Mouse (Mus musculus) liver, embryonic 13.5 days (tissue): ENCODE results near the gene Dpep1. TPM values are rescaled to one million over a fixed set of nuclear protein-coding genes. Genes with fewer than 3 reads are reported as not detected.
"Not testable (repeated sequence)": the region's sequence is repeated elsewhere in the genome, so short reads cannot be mapped to it uniquely, and the experiment has no call there.

ENCODE experiments used
- ATAC-seq: fragments of 200-750 bp; cut with Nextera tagmentation; 2 replicates; pipeline ENCODE4 v1.8.0; 2017; ENCODE audit warnings: low read depth, mild to moderate bottlenecking, moderate number of reproducible peaks, moderate library complexity
- DNase-seq: peaks from one replicate; pipeline ENCODE4 v3.0.0; 2022
- H3K27ac ChIP-seq: fragments of 300-500 bp; sonication (generic); 2 replicates; pipeline ENCODE4 v1.5.1; 2015; ENCODE audit warnings: moderate library complexity, mild to moderate bottlenecking, inconsistent platforms
- H3K27me3 ChIP-seq: fragments of 300-500 bp; sonication (generic); 2 replicates; pipeline ENCODE4 v1.6.1; 2015; ENCODE audit warnings: mild to moderate bottlenecking, inconsistent platforms
- H3K36me3 ChIP-seq: fragments of 300-500 bp; sonication (generic); 2 replicates; pipeline ENCODE4 v1.6.1; 2015; ENCODE audit warnings: mild to moderate bottlenecking, inconsistent platforms
- H3K4me1 ChIP-seq: fragments of 300-500 bp; sonication (generic); replicated peaks from 2 replicates; pipeline ENCODE4 v1.6.1; 2015; ENCODE audit warnings: inconsistent platforms
- H3K4me2 ChIP-seq: fragments of 300-500 bp; sonication (generic); 2 replicates; pipeline ENCODE4 v1.6.1; 2015; ENCODE audit warnings: inconsistent platforms, mild to moderate bottlenecking, moderate library complexity
- H3K4me3 ChIP-seq: fragments of 300-500 bp; sonication (generic); replicated peaks from 2 replicates; pipeline ENCODE4 v1.5.1; 2015; ENCODE audit warnings: mild to moderate bottlenecking, inconsistent platforms
- H3K9ac ChIP-seq: fragments of 300-500 bp; sonication (generic); 2 replicates; pipeline ENCODE4 v1.6.1; 2015; ENCODE audit warnings: mild to moderate bottlenecking, inconsistent platforms
- H3K9me3 ChIP-seq: fragments of 300-500 bp; sonication (generic); replicated peaks from 2 replicates; pipeline ENCODE4 v1.6.1; 2016; ENCODE audit warnings: inconsistent platforms
- WGBS: fragments of 180-500 bp; shearing (Covaris S2); methylation state at CpG from one replicate; pipeline ENCODE4 v1.1.7; 2015; ENCODE audit not compliant: insufficient replicate concordance; 5-methylcytosine and 5-hydroxymethylcytosine counted together
- polyA plus RNA-seq: library from polyadenylated mRNA; unstranded; fragments of >200 nt; fragmentation: Nextera tagmentation; extraction: Ambion mirVana; gene quantifications from 2 replicates; pipeline ENCODE4 v1.2.1, GENCODE M21; 2015

Gene Dpep1
- polyA plus RNA-seq, 1 experiment from 2014 or later = 0.14 TPM

DNA sequence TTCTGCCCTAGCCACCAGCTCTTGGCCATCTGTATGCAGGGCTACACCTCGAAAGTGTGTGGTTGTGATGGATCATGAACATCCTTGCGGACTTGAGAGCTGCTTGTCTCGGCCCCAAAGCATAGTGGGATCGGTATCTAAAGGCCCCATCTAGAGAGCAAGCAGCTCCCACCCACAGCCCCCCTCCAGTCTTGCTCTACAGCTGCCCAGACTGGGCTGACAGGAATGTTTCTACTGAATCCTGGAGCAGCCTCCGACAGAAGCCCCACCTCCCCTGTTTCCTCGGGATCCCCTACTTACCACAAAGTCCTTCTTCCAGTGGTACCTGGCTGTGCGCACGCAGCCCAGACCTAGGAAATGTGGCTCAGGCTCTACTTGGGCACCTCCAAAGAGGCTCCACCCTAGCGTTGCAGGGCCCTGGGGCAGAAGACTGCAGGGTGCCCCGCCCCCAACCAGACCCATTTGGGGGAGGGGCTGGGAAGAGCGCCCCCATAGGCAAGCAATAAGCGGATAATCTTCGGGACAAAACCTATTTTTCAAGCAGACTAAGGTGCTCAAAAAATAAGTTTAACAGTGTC lies 28.1 kb upstream of the Dpep1 start, which contains the start of gene Sult5a1:
Sult5a1 (minus strand) TSS at position 428 of the 578 bp plus-strand sequence.
- Histone ChIP-seq H3K9ac (peak within 1 kb of the TSS; percentile 20; the same call in 1 of the 2 replicates), H3K4me3 (no peak within 1 kb of the TSS), H3K27me3 (0 out of 2 replicates have a peak, but pooled peaks cover 8% of the 10 kb centered on the region), H3K9me3 (no peaks in the 10 kb centered on the region), H3K27ac (no peak within 1 kb of the TSS; the same call in 1 of the 2 replicates), H3K4me2 (peak within 1 kb of the TSS; percentile 38), H3K36me3 (no peaks in the 10 kb centered on the region), H3K4me1 (peaks cover 42% of the 10 kb centered on the region)
- 32% methylated on average over 13 of the region's 13 CpGs for WGBS
- ATAC-seq (no peak), DNase-seq (no peak)

DNA sequence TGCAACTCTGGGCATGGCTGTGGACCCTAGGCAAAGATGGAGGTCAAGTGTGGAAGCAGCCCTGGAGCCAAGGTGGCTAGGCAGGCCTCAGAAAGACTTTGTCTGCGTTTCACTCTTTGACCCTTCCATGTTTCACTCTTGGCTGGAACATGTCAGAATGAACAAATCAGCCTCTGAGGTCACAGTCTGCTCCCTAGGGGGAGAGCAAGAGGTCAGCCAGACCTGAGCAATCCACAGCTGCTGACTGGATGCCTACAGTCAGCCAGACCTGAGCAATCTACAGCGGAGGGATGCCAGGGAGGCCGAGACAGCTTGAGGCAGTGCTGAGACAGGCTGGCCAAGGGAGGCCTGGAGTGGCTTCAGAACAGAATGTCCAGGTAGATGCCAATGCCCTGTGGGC lies 4.7 kb upstream of the Dpep1 start:
- Histone ChIP-seq H3K9me3 (peaks cover 11% of the 10 kb centered on the region; the same call in 1 of the 2 replicates), H3K36me3 (no peaks in the 10 kb centered on the region), H3K27ac (0 out of 2 replicates have a peak overlapping the region, but pooled peaks have one; percentile 1), H3K9ac (no peak overlapping the region), H3K4me1 (peaks cover 3% of the 10 kb centered on the region; the same call in 1 of the 2 replicates), H3K4me2 (no peak overlapping the region), H3K4me3 (no peak overlapping the region), H3K27me3 (peaks cover 10% of the 10 kb centered on the region; the same call in 1 of the 2 replicates)
- 70% methylated on average over 3 of the region's 3 CpGs for WGBS
- DNase-seq (no peak), ATAC-seq (peak; percentile 50)

DNA sequence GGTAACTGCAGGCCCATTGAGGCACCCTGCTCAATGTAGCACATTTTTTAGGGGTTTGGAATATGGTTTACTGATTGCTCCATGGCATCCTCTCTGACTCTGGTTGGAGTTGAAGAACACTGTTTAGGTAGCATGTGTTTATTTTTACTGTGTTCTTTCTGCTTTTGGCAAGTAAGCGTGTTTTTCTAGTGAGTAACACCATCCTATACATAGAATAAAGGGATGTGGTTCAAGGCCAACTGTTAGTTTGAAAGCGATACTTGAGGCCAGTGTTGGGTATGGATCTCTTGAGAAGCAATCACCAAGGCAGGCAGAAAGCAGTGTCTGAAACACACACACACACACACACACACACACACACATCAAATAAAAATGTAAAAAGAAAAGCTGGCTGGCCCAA lies 2.0 kb downstream of the Dpep1 start:
- DNase-seq (no peak), ATAC-seq (no peak)
- no peak overlapping the region for H3K27ac ChIP-seq
- H3K36me3 ChIP-seq = no peaks in the 10 kb centered on the region
- no peak overlapping the region for H3K4me2 ChIP-seq
- H3K4me3 ChIP-seq = no peak overlapping the region
- no peaks in the 10 kb centered on the region for H3K9me3 ChIP-seq
- 70% methylated on average over 2 of the region's 2 CpGs for WGBS
- H3K9ac ChIP-seq = no peak overlapping the region
- H3K27me3 ChIP-seq = peaks cover 16% of the 10 kb centered on the region; the same call in 1 of the 2 replicates
- H3K4me1 ChIP-seq = peaks cover 31% of the 10 kb centered on the region

DNA sequence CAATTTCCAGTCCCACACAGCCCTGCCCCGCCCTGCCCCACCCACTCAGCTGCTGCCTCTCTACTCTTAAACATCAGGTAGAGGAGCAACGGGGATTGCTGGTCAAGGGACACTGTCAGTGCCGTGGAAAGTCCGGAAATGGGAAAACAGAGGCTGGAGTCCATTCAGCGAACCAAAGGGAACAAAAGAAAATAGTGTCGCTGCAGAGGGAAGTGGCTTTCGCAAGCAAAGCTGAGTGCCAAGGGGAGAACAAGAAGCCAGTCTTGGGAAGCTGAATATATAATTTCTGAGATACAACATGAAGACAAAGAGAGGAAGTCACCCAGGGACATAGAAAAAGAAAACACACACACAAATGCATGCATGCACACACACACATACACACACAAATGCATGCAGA lies 2.8 kb downstream of the Dpep1 start:
- WGBS = 51% methylated on average over 7 of the region's 7 CpGs
- DNase-seq = no peak
- no peak overlapping the region for H3K4me2 ChIP-seq
- peaks cover 31% of the 10 kb centered on the region for H3K4me1 ChIP-seq
- no peak overlapping the region for H3K9ac ChIP-seq
- no peak for ATAC-seq
- no peaks in the 10 kb centered on the region for H3K36me3 ChIP-seq
- peaks cover 9% of the 10 kb centered on the region; the same call in 1 of the 2 replicates for H3K27me3 ChIP-seq
- H3K4me3 ChIP-seq = no peak overlapping the region
- H3K27ac ChIP-seq = no peak overlapping the region
- no peaks in the 10 kb centered on the region for H3K9me3 ChIP-seq

DNA sequence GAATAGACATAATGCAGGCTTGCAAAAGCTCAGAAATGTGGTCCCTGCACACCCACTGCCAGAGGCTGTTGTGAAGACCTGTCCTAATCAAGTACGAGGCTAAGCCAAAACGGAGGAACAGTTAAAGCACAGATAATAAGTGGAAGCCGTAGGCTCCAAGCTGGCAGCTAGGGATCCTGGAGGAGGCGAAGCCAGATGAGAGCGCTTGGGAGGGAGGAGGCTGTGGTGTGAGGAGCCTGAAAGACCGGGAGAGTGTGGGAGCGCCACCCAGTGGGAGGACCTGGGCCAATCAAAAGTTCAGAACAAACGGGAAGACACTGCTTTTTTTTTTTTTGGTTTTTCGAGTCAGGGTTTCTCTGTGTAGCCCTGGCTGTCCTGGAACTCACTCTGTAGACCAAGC lies 4.6 kb downstream of the Dpep1 start:
- 2% methylated on average over 9 of the region's 9 CpGs for WGBS
- H3K4me3 ChIP-seq = no peak overlapping the region
- H3K4me2 ChIP-seq = 0 out of 2 replicates have a peak overlapping the region, but pooled peaks have one; percentile 4
- ATAC-seq (peak; percentile 49; the same call in 1 of the 2 replicates), DNase-seq (peak; percentile 62)
- H3K36me3 ChIP-seq = no peaks in the 10 kb centered on the region
- H3K9me3 ChIP-seq = no peaks in the 10 kb centered on the region
- no peak overlapping the region for H3K9ac ChIP-seq
- H3K27ac ChIP-seq = no peak overlapping the region
- peaks cover 16% of the 10 kb centered on the region for H3K27me3 ChIP-seq
- peaks cover 30% of the 10 kb centered on the region for H3K4me1 ChIP-seq

DNA sequence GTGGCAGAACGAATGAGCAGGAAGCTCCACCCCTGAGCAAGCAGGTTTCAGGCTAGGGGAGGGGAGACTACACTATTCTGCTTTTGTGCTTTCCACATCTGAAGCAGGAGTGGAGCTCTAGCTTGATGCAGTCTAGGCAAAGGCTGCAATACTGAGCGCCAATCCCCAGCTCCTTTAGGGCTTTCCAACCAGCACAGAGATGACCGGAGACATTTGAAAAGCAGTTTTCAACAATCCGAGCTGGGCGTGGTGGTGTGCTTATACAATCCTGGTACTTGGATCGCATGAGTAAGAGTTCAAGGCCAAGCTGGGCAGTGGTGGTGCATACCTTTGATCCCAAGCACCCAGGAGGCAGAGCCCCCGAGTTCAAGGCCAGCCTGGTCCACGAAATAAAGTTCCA lies 5.9 kb downstream of the Dpep1 start:
- DNase-seq = no peak
- 50% methylated on average over 8 of the region's 8 CpGs for WGBS
- H3K27ac ChIP-seq = no peak overlapping the region

DNA sequence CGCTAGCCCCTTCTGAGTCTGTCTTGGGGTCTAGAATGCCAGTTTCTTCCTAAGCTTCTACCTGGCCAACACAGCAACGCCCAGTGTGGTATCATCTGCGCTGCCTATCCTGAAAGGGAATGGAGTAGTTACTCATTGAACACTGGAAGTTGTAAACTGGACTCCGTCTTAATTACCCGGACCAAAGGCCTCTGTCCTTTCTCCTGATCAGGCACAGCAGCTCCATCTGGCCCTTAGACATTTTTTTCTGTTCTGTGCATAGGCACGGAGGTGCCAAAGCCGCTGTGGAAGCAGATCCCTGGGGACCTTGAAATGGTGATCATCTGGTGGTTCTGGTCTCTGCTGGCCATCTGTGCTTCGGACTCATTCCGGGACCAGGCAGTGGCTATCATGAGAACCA lies 7.7 kb downstream of the Dpep1 start:
- Histone ChIP-seq H3K4me3 (no peak overlapping the region), H3K27ac (no peak overlapping the region), H3K4me1 (peaks cover 42% of the 10 kb centered on the region), H3K9ac (no peak overlapping the region), H3K27me3 (peaks cover 10% of the 10 kb centered on the region), H3K9me3 (no peaks in the 10 kb centered on the region), H3K36me3 (no peaks in the 10 kb centered on the region), H3K4me2 (no peak overlapping the region)
- ATAC-seq = no peak
- DNase-seq = no peak
- 77% methylated on average over 9 of the region's 9 CpGs for WGBS

More for the DNA sequence above, 5.9 kb downstream of the Dpep1 start:
- no peak overlapping the region for H3K4me2 ChIP-seq
- H3K4me3 ChIP-seq = no peak overlapping the region
- ATAC-seq = no peak
- H3K4me1 ChIP-seq = peaks cover 37% of the 10 kb centered on the region
- no peak overlapping the region for H3K9ac ChIP-seq
- H3K27me3 ChIP-seq = peaks cover 14% of the 10 kb centered on the region
- H3K9me3 ChIP-seq = no peaks in the 10 kb centered on the region
- no peaks in the 10 kb centered on the region for H3K36me3 ChIP-seq

DNA sequence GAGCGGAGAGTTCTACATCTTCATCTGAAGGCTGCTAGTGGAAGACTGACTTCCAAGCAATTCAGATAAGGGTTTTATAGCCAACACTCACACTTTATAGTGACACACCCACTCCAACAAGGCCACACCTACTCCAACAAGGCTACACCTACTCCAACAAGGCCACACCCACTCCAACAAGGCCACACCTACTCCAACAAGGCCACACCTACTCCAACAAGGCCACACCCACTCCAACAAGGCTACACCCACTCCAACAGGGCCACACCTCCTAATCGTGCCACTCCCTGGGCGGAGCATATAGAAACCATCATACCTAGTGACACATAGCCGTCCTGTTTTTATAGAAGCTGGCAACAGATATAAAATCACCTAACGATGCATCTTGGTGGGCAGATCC lies 11.0 kb downstream of the Dpep1 start:
- H3K9me3 ChIP-seq, H3K4me3 ChIP-seq, H3K4me2 ChIP-seq, H3K36me3 ChIP-seq, H3K9ac ChIP-seq: not testable (repeated sequence)
- peak; percentile 77 for DNase-seq
- Histone ChIP-seq H3K4me1 (peaks cover 20% of the 10 kb centered on the region), H3K27me3 (peaks cover 16% of the 10 kb centered on the region), H3K27ac (peak overlapping the region; percentile 36; the same call in 1 of the 2 replicates)
- ATAC-seq = peak; percentile 75
- 48% methylated on average over 5 of the region's 5 CpGs for WGBS

DNA sequence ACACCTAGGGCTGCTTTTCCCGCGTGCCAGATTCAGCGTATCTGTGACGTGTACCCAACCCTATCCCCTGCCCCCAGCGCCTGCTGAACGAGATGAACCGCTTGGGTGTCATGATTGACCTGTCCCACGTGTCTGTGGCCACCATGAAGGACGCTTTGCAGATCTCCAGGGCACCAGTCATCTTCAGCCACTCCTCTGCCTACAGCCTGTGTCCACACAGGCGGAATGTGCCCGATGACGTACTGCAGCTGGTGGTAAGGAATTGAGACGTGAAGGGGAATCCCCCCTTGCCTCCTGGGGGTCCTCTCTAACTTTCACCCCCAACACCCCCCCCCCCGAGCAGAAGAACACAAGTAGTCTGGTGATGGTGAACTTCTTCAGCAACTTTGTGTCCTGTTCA lies 13.8 kb downstream of the Dpep1 start:
- WGBS = 58% methylated on average over 14 of the region's 14 CpGs
- no peak for ATAC-seq
- H3K9ac ChIP-seq = no peak overlapping the region

DNA sequence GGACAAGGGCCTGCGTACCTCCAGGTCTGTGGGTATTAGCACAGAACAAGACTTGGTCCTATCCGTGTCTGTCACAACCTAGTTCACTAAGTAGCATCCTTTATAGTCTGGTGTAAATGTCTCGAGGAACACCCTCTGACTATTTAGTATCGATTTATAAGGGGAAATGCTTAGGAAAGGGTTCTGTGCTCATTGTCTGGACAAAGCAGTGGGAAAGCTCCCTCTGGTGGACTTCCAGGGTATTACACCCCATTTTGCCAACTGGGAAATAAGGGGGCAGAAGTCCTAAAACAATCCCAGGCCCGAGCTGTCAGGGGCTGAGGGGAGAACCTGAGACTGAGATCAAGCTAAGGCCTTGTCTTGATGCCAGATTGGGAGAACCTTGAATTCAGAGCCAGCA lies 16.2 kb downstream of the Dpep1 start:
- Histone ChIP-seq H3K9me3 (no peaks in the 10 kb centered on the region), H3K9ac (no peak overlapping the region), H3K27me3 (peaks cover 5% of the 10 kb centered on the region), H3K4me3 (no peak overlapping the region), H3K4me1 (peaks cover 7% of the 10 kb centered on the region), H3K36me3 (peaks cover 31% of the 10 kb centered on the region), H3K4me2 (no peak overlapping the region), H3K27ac (no peak overlapping the region)
- no peak for ATAC-seq
- WGBS = 22% methylated on average over 5 of the region's 5 CpGs
- peak; percentile 54 for DNase-seq

More for the DNA sequence above, 13.8 kb downstream of the Dpep1 start:
- Histone ChIP-seq H3K4me3 (no peak overlapping the region), H3K4me1 (peaks cover 20% of the 10 kb centered on the region), H3K36me3 (peaks cover 10% of the 10 kb centered on the region), H3K27me3 (peaks cover 7% of the 10 kb centered on the region), H3K4me2 (no peak overlapping the region), H3K27ac (no peak overlapping the region), H3K9me3 (no peaks in the 10 kb centered on the region)
- no peak for DNase-seq

DNA sequence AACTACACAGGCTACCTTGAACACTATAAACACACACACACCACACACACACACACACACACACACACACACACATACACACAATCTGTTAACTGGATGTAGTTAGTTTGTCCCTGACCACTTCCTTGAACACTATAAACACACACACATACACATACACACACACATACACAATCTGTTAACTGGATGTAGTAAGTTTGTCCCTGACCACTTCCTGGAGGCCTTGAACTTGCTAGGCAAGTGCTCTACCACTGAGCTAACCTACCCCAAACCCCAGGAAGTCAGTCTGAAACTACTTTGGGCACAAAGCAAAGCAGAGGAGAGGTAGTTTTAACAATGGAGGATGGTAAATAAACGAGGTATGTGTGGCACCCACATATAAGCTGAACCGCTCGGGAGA lies 17.5 kb downstream of the Dpep1 start:
- WGBS = 72% methylated on average over 3 of the region's 3 CpGs
- H3K27me3 ChIP-seq = peaks cover 5% of the 10 kb centered on the region
- H3K9ac ChIP-seq = no peak overlapping the region
- peaks cover 44% of the 10 kb centered on the region for H3K36me3 ChIP-seq
- no peak overlapping the region for H3K4me2 ChIP-seq
- DNase-seq (no peak), ATAC-seq (no peak)
- H3K4me3 ChIP-seq = no peak overlapping the region
- no peaks in the 10 kb centered on the region for H3K4me1 ChIP-seq
- no peaks in the 10 kb centered on the region for H3K9me3 ChIP-seq
- no peak overlapping the region for H3K27ac ChIP-seq

DNA sequence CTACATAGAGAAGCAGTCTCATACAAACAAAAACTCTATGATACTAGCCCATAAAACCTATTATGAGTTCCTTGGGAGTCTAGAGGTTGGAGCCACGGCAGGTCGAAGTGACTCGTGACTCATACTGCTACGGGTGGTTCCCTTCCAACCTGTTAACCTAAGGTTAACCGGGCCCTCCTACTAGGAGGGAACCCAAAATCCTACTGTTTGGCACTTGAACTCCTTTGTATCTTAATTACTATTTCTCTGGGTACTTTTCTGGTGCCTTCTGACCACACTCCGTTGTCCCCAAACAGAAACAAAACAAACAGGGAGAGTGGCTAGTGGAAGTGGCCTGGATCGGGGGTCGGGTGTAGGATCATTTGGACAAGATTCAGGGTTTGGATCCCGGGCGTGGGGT lies 25.8 kb downstream of the Dpep1 start:
- no peaks in the 10 kb centered on the region for H3K27me3 ChIP-seq
- H3K4me1 ChIP-seq = peaks cover 22% of the 10 kb centered on the region
- H3K4me2 ChIP-seq = peak overlapping the region; percentile 96
- peak overlapping the region; percentile 98 for H3K9ac ChIP-seq
- no peaks in the 10 kb centered on the region for H3K9me3 ChIP-seq
- peak overlapping the region; percentile 99 for H3K4me3 ChIP-seq
- H3K27ac ChIP-seq = peak overlapping the region; percentile 87
- ATAC-seq (no peak), DNase-seq (no peak)
- peaks cover 38% of the 10 kb centered on the region for H3K36me3 ChIP-seq
- 22% methylated on average over 10 of the region's 10 CpGs for WGBS
